Mouse (Mus musculus): ENCODE measurements around the gene Rogdi. TPM values are rescaled to one million over a fixed set of nuclear protein-coding genes. Genes with fewer than 3 reads are reported as not detected.

The Rogdi gene
- polyA plus RNA-seq, 1 experiment from 2014 or later = 74.1 TPM

GRCm38 (mm10) chr16:4963797-4964709 lies 49.3 kb downstream of the Rogdi start, which contains the start of gene Anks3:
Gene Anks3 (minus strand): TSS chr16:4964205.
- peak; percentile 99 for ATAC-seq (replicated peaks; ENCODE audit: low FRiP score)
- H3K4me1 ChIP-seq (replicated peaks; ENCODE audit: control insufficient read depth, insufficient read depth, low read length) = peaks cover 4% of the 10 kb centered on the region
- no peaks in the 10 kb centered on the region for H3K27me3 ChIP-seq (ENCODE audit: control insufficient read depth, insufficient read depth, low read length)

GRCm38 (mm10) chr16:4963346-4963745 lies 50.0 kb downstream of the Rogdi start:
- WGBS = 45% methylated on average over 9 of the region's 9 CpGs
- H3K27ac ChIP-seq (ENCODE audit: low read depth, low read length) = no peak overlapping the region
- DNase-seq (ENCODE audit: low spot score) (no peak), ATAC-seq (replicated peaks; ENCODE audit: low FRiP score) (no peak)
- H3K9me3 ChIP-seq (ENCODE audit: control insufficient read depth, low read length) = no peaks in the 10 kb centered on the region
- peak overlapping the region; percentile 84 for H3K4me2 ChIP-seq (ENCODE audit: low read depth, low read length, severe bottlenecking)
- no peaks in the 10 kb centered on the region for H3K27me3 ChIP-seq (ENCODE audit: control insufficient read depth, insufficient read depth, low read length)
- no peaks in the 10 kb centered on the region; the same call in 1 of the 2 replicates for H3K36me3 ChIP-seq (ENCODE audit: control insufficient read depth, insufficient read depth, low read length)
- H3K4me1 ChIP-seq (replicated peaks; ENCODE audit: control insufficient read depth, insufficient read depth, low read length) = peaks cover 4% of the 10 kb centered on the region
- H3K9ac ChIP-seq (ENCODE audit: low read length) = peak overlapping the region; percentile 77
- peak overlapping the region; percentile 79 for H3K4me3 ChIP-seq (ENCODE audit: low read depth, low read length)

More at GRCm38 (mm10) chr16:4963797-4964709, 49.3 kb downstream of the Rogdi start, which contains the start of gene Anks3:
- H3K9ac ChIP-seq (ENCODE audit: low read length) = peak within 1 kb of the TSS; percentile 77
- no peaks in the 10 kb centered on the region for H3K9me3 ChIP-seq (ENCODE audit: control insufficient read depth, low read length)
- peak within 1 kb of the TSS; percentile 84 for H3K4me2 ChIP-seq (ENCODE audit: low read depth, low read length, severe bottlenecking)
- no peaks in the 10 kb centered on the region; the same call in 1 of the 2 replicates for H3K36me3 ChIP-seq (ENCODE audit: control insufficient read depth, insufficient read depth, low read length)
- peak within 1 kb of the TSS; percentile 81 for H3K27ac ChIP-seq (ENCODE audit: low read depth, low read length)
- under 1% methylated on average over 75 of the region's 76 CpGs for WGBS
- H3K4me3 ChIP-seq (ENCODE audit: low read depth, low read length) = peak within 1 kb of the TSS; percentile 79
- DNase-seq (ENCODE audit: low spot score) = peak; percentile 96

- no peak overlapping the region for H3K4me3 ChIP-seq (ENCODE audit: low read depth, low read length)
- H3K27me3 ChIP-seq (ENCODE audit: control insufficient read depth, insufficient read depth, low read length) = no peaks in the 10 kb centered on the region
- no peak for ATAC-seq (replicated peaks; ENCODE audit: low FRiP score)
- no peak for DNase-seq (ENCODE audit: low spot score)
- peaks cover 3% of the 10 kb centered on the region for H3K4me1 ChIP-seq (replicated peaks; ENCODE audit: control insufficient read depth, insufficient read depth, low read length)
- no peak overlapping the region for H3K4me2 ChIP-seq (ENCODE audit: low read depth, low read length, severe bottlenecking)
- H3K36me3 ChIP-seq (ENCODE audit: control insufficient read depth, insufficient read depth, low read length) = peaks cover 2% of the 10 kb centered on the region; the same call in 1 of the 2 replicates
- 96% methylated on average over 8 of the region's 8 CpGs for WGBS
- no peak overlapping the region for H3K27ac ChIP-seq (ENCODE audit: low read depth, low read length)
- H3K9me3 ChIP-seq (ENCODE audit: control insufficient read depth, low read length) = no peaks in the 10 kb centered on the region
- H3K9ac ChIP-seq (ENCODE audit: low read length) = no peak overlapping the region
Observed at GRCm38 (mm10) chr16:4960260-4960659, 53.1 kb downstream of the Rogdi start.

Other genes with a start within 250 kb of the Rogdi start
- gene Cdip1, start 223.3 kb downstream of the Rogdi start, polyA plus RNA-seq (2014; fragmentation: Nextera tagmentation; extraction: Ambion mirVana) = 107 and 109 TPM in 2 replicates
- 0.36 TPM in 1 of 2 replicates, not detected in the other for gene 4930562C15Rik, start 178.1 kb downstream of the Rogdi start, polyA plus RNA-seq (2014; fragmentation: Nextera tagmentation; extraction: Ambion mirVana)
- gene Ubald1, start 133.2 kb downstream of the Rogdi start, polyA plus RNA-seq (2014; fragmentation: Nextera tagmentation; extraction: Ambion mirVana) = 23.9 TPM in 2 replicates
- 69.9 and 77.2 TPM in 2 replicates for gene Mgrn1, start 127.3 kb downstream of the Rogdi start, polyA plus RNA-seq (2014; fragmentation: Nextera tagmentation; extraction: Ambion mirVana)
- gene Nudt16l1, start 74.8 kb downstream of the Rogdi start, polyA plus RNA-seq (2014; fragmentation: Nextera tagmentation; extraction: Ambion mirVana) = 120 and 137 TPM in 2 replicates
- 50.4 and 52.4 TPM in 2 replicates for gene Anks3, start 49.3 kb downstream of the Rogdi start, polyA plus RNA-seq (2014; fragmentation: Nextera tagmentation; extraction: Ambion mirVana)
- gene Sept12, start 15.7 kb downstream of the Rogdi start, polyA plus RNA-seq (2014; fragmentation: Nextera tagmentation; extraction: Ambion mirVana) = not detected in 2 replicates
- gene Smim22, start 6.3 kb downstream of the Rogdi start, polyA plus RNA-seq (2014; fragmentation: Nextera tagmentation; extraction: Ambion mirVana) = 2.0 TPM in 1 of 2 replicates, not detected in the other
- gene Glyr1, start 36.3 kb upstream of the Rogdi start, polyA plus RNA-seq (2014; fragmentation: Nextera tagmentation; extraction: Ambion mirVana) = 174 and 184 TPM in 2 replicates
- 25.2 and 25.4 TPM in 2 replicates for gene Ubn1, start 36.5 kb upstream of the Rogdi start, polyA plus RNA-seq (2014; fragmentation: Nextera tagmentation; extraction: Ambion mirVana)
- 1.3 and 1.5 TPM in 2 replicates for gene Ppl, start 118.9 kb upstream of the Rogdi start, polyA plus RNA-seq (2014; fragmentation: Nextera tagmentation; extraction: Ambion mirVana)
- gene Sec14l5, start 133.6 kb upstream of the Rogdi start, polyA plus RNA-seq (2014; fragmentation: Nextera tagmentation; extraction: Ambion mirVana) = 0.11 and 0.16 TPM in 2 replicates
- gene Nagpa, start 190.5 kb upstream of the Rogdi start, polyA plus RNA-seq (2014; fragmentation: Nextera tagmentation; extraction: Ambion mirVana) = 10.7 and 12.5 TPM in 2 replicates
- 4.4 and 4.5 TPM in 2 replicates for gene AU021092, start 208.7 kb upstream of the Rogdi start, polyA plus RNA-seq (2014; fragmentation: Nextera tagmentation; extraction: Ambion mirVana)
- 22.1 and 23.7 TPM in 2 replicates for gene Alg1, start 220.1 kb upstream of the Rogdi start, polyA plus RNA-seq (2014; fragmentation: Nextera tagmentation; extraction: Ambion mirVana)
- 15.9 and 16.1 TPM in 2 replicates for gene Eef2kmt, start 242.4 kb upstream of the Rogdi start, polyA plus RNA-seq (2014; fragmentation: Nextera tagmentation; extraction: Ambion mirVana)

All from forebrain, embryonic 11.5 days (tissue).